Mouse (Mus musculus): ENCODE data around the gene Sdk2.
A peak's percentile ranks its signal among the peaks of the same experiment; 100 is the strongest.

Sdk2 gene

GRCm38 (mm10) chr11:113990065-113990464 is 76.8 kb downstream of the Sdk2 start:
- DNase-seq, result no peak

- DNase-seq, result no peak
Observed at GRCm38 (mm10) chr11:113985826-113986416, 80.9 kb downstream of the Sdk2 start.

DNA sequence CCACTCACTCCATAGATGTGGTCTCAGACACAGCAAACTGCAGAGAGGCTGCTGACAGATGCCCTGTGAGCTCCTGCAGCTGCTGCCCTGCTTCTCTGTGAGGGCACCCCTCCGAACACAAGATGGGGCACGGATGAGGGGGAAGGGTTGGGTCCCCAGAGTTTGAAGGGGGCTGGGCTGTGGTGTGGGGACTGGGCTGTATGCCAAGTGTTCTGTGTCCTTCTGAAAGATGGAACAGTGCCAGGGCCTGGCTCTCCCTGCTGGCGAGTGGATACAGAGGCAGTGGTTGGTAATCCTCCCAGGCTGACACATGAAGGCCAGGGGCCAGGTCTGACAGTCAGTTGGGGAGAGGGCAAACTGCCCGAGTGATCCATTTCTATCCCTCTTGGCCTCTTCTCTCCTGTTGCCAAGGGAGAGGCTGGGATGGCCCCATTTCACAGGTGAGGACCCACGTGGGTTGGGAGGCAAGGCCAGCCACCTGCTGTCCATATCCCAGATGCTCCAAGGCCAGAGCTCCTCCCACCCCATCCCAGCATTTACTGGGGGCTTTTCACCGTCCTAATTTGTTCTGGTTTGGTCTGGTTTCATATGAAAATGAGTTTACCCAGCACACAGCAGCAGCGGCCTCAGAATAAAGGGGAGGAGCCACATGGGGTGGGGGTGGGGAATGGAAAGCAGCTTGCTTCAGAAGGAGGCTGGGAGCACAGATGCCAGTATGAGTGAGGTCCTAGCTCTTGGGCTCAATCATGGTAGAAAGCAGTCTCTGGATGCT is 84.9 kb downstream of the Sdk2 start:
- peak; percentile 62 for DNase-seq

DNA sequence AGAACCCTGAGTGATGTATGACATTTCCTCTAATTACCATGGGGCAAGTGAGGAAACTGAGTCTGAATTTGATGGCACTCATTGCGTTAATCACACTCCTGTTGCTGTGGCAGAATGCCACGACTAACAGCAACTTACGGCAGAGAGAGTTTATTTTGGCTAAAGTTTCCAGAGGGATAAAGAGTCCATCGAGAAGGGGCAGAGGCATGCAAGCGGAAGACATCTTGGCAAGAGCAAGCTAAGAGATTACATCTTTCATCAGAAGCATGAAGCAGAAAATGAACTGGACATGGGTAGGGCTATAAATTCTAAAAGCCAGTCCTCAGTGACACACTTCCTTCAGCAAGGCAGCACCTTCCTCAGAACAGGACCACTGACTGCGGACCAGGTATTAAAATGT is 85.8 kb downstream of the Sdk2 start:
- DNase-seq, result no peak

DNA sequence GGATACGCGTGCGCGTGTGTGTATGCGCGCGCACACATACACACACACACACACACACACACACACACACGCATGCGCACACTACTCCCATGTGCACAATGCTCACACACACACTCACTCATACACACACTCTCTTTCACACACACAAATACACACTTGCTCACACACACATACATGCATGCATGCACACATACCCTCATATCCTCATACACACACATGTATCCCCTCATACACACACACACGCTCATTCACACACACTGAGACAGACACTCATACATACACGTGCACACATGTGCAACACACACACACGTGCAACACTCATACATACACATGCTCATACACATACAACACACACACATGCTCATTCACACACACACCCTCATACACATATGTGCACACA is 88.5 kb downstream of the Sdk2 start:
- DNase-seq, result no peak

DNA sequence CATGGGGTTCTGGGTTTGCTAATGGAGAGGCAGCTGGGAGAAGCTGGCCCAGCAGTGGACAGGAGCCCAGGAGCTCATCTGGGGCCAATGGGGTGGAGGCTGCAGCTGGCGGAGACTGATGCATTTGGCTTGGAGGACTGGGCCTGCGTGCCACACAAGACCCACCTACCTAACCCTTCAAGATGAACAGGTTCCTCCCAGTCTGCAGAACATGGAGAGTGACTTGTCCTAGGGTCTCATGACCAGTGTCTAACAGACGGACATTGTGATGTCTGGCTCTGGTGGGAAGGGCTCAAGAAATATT is 91.2 kb downstream of the Sdk2 start:
- DNase-seq, result no peak

DNA sequence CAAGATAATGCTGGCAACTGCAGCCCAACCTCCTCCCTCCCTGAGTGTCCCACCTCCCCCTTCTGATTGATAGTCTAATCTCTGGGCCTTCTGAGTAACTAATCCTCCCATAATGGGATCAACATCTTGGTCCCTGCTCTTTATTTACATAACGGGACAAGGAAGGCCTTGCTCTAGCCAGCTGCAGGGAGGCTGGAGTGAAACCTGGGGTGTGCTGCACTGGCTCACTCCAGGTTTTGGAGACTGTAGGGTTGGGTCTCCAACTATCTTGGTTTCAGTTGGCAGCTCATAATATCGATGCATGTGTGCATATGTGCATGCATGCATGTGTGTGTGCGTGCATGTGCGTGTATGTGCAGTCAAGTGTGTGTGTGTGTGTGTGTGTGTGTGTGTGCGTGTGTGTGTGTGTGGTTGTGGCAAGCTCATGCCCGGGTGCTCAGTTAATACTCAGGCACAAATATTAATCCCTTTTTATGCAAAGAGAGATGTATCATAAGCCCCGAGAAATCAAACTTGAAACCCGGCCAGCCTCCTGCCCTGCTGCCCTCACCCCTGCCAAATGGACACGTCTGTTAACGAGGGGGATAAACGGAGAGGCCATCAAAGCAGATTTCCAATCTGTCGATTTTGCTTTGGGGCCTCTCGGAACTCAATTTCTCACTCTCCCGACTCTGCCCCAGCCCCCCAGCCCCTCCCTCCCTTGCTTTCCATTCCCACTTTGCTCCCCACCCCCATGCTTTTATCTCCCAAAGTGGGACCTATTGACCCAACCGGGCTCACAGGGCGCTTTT is 91.8 kb downstream of the Sdk2 start:
- DNase-seq, result no peak

GRCm38 (mm10) chr11:113972517-113972872 is 94.4 kb downstream of the Sdk2 start:
- peak; percentile 54 for DNase-seq

- DNase-seq, result peak; percentile 24
Observed at GRCm38 (mm10) chr11:113971609-113972516, 95.0 kb downstream of the Sdk2 start.

- no peak for DNase-seq
Observed at GRCm38 (mm10) chr11:113970026-113970425, 96.8 kb downstream of the Sdk2 start.

GRCm38 (mm10) chr11:113965214-113965613 is 101.6 kb downstream of the Sdk2 start:
- no peak for DNase-seq

- no peak for DNase-seq
Observed at GRCm38 (mm10) chr11:113962751-113963150, 104.1 kb downstream of the Sdk2 start.

GRCm38 (mm10) chr11:113951616-113951988 is 115.2 kb downstream of the Sdk2 start:
- DNase-seq, result no peak

GRCm38 (mm10) chr11:113950904-113951615 is 115.8 kb downstream of the Sdk2 start:
- DNase-seq, result no peak

DNA sequence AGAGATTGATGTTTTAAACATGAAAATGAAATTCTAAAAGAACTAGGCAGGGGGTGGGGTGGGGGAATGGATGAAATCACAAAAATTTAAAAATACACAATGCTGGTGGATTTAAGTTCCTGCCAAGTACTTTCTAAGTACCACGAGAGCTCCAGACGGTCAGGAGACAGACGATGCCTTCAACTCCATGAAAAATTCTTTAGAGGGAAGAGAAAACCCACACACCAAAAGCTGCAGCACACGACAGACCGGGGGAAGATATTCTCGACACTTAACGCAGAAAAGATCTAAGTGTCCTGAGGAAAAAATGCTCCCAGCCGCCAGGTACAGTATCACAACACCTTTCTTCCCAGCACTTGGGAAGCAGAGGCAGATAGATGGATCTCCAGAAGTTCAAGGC is 118.2 kb downstream of the Sdk2 start:
- no peak for DNase-seq

DNA sequence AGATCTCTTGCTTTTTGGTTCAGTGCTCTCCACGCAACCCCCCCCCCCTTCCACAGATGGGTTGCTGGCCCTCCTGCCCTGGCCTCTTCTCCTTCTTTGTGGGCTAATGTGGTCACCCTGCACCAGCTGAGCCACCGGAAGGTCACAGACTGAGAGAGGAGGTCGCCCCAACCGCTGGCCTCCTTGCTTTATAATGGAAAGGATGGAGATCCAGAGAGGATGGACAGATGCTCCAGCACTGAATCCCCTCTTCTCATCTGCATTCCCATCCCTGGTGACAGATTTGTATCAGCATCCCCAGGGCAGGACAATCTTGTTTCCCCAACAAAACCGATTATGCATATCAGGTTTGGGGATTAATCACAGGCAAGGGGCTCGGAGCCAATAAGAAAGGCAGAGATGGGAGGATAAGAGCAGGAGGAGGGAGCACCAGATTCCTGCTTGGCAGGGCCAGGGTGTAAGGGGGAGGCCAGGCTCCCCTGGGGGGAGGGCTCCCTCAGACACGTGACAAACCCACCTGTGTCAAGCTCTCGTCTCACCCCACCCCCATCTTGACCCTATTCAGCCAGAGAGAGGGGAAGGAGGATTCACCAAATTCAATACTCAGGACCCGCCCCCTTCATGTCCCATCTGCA is 124.6 kb downstream of the Sdk2 start:
- DNase-seq, result no peak

DNA sequence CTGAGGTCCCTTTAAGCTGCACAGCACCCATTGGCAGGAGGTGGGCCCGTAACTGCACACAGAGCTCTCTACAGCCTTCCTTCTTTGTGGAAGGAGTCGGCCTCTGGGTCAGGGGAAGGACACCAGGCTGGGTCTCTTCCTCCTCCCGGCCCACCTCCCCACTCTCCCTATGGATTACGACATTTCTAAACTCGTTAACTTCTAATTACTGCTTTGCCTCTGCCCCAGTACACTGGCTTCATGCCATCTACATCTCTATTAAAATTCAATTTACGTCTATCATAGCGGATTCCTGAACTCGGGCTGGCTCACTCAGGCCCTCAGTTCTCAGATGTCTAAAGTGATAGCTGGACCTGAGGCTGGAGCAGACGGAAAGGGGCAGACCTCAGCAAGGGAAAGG is 133.2 kb downstream of the Sdk2 start:
- no peak for DNase-seq

DNA sequence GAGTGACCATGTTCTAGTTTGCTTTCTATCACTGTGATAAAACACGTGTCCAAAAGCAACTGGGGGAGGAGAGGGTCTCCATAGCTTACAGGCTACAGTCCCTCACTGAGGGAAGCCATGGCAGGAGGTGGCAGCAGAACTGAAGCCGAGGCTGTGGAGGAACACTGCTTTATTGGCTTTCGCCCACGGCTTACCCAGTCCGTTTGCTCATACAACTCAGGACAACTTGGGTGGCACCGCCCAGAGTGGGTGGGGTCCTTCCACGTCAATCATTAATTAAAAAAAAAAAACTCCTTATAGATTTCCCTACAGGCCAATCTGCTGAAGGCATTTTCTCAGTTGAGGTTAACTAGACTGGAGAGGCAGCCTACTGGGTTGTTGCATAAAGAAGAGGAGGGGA is 133.9 kb downstream of the Sdk2 start:
- no peak for DNase-seq

DNA sequence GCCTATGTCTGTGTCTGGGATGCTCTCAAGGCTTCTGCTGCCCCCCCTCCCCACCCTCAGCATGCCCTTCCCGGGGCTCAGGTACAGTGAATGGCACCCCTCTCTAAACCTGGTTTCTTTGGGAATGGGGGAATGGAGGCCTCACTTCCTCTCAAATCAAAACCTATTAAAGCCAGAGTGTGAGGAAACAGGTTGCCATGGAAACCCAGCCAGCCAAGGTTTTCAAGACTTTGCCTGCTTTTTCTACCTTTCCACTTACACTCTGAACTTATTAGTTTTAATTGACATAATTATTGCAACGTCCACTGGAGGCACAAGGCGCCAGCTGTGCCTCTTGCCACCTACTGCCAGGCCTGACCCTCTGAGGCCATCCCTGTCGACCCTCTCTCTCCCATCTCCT is 135.1 kb downstream of the Sdk2 start:
- DNase-seq, result no peak

- DNase-seq, result no peak
Observed at GRCm38 (mm10) chr11:113930112-113930511, 136.7 kb downstream of the Sdk2 start.

GRCm38 (mm10) chr11:113928831-113929230 is 138.0 kb downstream of the Sdk2 start:
- DNase-seq, result no peak

- no peak for DNase-seq
Observed at GRCm38 (mm10) chr11:113928291-113928690, 138.6 kb downstream of the Sdk2 start.

Data from lung, postnatal 10 days (tissue).